Mouse (Mus musculus): ENCODE data around the gene C1ql4. TPM values are rescaled to one million over a fixed set of nuclear protein-coding genes. Genes with fewer than 3 reads are reported as not detected.

Gene C1ql4
- total RNA-seq, 2 experiments from 2014 or later, result not detected

GRCm38 (mm10) chr15:99099139-99099556 is 11.5 kb upstream of the C1ql4 start:
- DNase-seq (ENCODE audit: low spot score in 2 of 2), result peak; percentile 42 to 61

DNA sequence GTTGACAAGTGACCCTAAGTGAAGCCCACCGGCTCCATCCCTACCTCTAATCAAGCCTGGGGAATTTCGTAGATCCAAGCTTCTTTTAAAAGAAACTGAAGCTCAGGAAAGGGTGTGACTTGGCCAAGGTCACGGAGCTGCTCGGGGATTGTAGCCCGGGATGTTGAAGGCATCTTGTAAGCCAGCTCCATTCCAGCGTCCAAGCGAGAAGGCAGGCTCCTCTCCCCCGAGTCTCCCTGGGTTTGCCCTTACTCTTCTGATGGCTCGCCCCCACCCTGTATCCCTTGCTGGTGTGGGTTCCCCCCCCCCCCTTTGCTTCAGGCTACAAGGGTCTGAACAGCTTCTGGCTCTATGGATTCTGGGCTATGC is 10.9 kb upstream of the C1ql4 start:
- no peak for DNase-seq (ENCODE audit: low spot score in 2 of 2)

- no peak for DNase-seq (ENCODE audit: low spot score in 2 of 2)
Observed at GRCm38 (mm10) chr15:99097840-99098492, 10.3 kb upstream of the C1ql4 start.

GRCm38 (mm10) chr15:99096831-99097500 is 9.3 kb upstream of the C1ql4 start:
- DNase-seq (ENCODE audit: low spot score in 2 of 2), result peak in 1 of 2 experiments; percentile 43

GRCm38 (mm10) chr15:99096061-99096793 is 8.6 kb upstream of the C1ql4 start:
- DNase-seq (ENCODE audit: low spot score in 2 of 2), result no peak

DNA sequence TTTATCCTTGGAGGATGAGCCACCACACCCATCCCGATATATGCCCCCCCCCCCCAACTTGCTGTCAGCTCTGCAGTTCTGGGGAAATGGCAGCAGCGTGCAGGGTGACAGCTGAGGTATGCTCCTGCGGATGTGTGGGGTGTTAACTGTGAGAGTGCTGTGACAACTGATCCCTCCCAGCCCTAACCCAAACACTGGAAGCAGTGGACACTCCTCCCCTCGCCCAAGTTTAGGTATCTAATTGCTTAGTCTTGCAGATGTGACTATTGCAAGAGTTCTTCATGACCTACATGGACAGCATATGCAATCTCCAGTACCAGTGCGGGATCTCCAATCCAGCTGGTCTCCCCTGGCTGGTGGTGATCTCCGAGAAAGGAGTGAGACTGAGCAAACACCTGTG is 7.7 kb upstream of the C1ql4 start:
- DNase-seq (ENCODE audit: low spot score in 2 of 2), result no peak

- DNase-seq (ENCODE audit: low spot score in 2 of 2), result no peak
Observed at GRCm38 (mm10) chr15:99094631-99095270, 7.1 kb upstream of the C1ql4 start.

GRCm38 (mm10) chr15:99093291-99094258 is 6.0 kb upstream of the C1ql4 start:
- no peak for DNase-seq (ENCODE audit: low spot score in 2 of 2)

DNA sequence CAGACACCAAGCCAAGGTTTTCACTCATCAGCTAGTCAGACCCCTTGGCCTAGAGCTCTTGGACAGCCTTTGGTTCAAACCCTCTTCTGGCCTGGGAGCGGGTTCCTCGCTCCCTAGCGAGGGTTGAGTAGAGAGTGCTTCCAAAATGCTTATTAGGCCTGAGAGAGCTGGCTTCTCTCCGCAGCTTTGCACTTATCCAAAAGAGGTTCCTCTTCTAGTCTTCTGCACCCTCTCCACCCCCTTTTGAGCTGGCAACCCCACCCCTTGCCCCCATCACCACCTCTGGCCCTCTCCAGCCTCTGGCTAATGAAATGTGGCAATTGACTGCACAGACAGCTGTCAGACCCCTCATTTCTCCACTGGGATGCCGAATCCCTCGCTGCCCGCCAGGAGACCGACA is 5.3 kb upstream of the C1ql4 start, which contains the start of gene Dnajc22:
Gene Dnajc22 (plus strand): TSS at position 301 of the 400 bp plus-strand sequence.
- DNase-seq (ENCODE audit: low spot score in 2 of 2), result no peak

GRCm38 (mm10) chr15:99089069-99089468 is 1.5 kb upstream of the C1ql4 start:
- DNase-seq (ENCODE audit: low spot score in 2 of 2), result no peak

DNA sequence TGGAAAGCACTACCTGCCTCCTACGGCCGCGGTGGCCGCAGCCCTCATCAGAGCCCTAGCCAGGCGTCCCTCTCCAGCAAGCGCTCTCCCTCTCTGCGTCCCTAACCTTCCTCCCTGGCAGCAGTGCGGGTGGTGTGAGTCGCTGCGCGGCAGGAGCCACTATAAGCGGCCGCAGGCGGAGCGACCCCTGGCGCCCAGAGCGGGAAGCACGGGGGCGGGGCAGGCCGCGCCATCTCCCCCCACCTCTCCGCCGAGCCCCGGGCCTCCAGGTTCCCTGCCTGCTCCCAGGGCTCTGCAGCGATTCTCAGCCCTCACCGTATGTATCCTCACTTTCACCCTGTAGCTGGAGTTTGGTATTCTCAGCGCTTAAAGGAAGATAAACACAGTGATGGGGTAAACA is 675 bp upstream of the C1ql4 start:
- peak; percentile 73 to 81 for DNase-seq (ENCODE audit: low spot score in 2 of 2)

GRCm38 (mm10) chr15:99085997-99086396 is 1.6 kb downstream of the C1ql4 start:
- DNase-seq (ENCODE audit: low spot score in 2 of 2), result no peak

DNA sequence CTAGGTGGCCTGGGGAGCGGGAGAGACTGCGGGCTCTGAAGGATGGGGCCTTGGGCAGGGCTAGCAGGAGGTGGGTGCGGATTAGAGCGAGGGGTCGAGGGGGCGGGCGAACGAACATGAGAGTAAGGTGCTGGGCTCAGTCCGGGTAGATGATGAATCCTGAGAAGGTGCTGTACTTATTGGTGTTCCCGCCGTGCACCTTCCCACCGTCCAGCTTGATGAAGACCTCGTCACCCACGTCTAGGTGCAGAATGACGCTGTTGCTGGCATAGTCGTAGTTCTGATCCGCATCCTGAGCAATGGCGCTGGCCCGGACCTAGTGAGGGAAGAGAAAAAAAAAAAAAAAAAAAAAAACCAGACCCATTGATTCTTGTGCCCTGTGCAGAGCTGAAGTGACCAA is 3.0 kb downstream of the C1ql4 start:
- DNase-seq (ENCODE audit: low spot score in 2 of 2), result no peak

GRCm38 (mm10) chr15:99083867-99084557 is 3.6 kb downstream of the C1ql4 start:
- DNase-seq (ENCODE audit: low spot score in 2 of 2), result no peak

GRCm38 (mm10) chr15:99083258-99083657 is 4.4 kb downstream of the C1ql4 start:
- peak in 1 of 2 experiments; percentile 52 for DNase-seq (ENCODE audit: low spot score in 2 of 2)

DNA sequence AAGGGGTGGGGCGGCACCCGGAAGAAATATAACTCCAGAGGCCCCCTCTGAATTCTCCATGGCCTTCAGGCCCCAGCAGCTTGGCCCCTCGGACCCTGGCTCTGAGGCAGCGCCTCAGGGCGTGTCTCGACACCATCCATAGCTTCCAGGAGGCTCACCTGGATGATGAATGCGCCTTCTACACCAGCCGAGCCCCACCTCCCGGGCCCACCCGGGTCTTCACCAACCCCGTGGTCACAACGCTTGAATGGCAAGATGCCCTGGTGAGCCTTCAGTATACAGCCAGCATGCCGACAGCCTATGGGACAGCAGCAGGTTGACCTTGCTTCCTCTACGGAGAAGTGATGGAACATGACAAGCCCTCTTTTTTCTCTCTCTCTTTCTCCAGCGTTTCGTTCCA is 4.8 kb downstream of the C1ql4 start:
- DNase-seq (ENCODE audit: low spot score in 2 of 2), result no peak

GRCm38 (mm10) chr15:99082322-99082721 is 5.3 kb downstream of the C1ql4 start:
- no peak for DNase-seq (ENCODE audit: low spot score in 2 of 2)

GRCm38 (mm10) chr15:99079804-99080203 is 7.8 kb downstream of the C1ql4 start:
- no peak for DNase-seq (ENCODE audit: low spot score in 2 of 2)

- no peak for DNase-seq (ENCODE audit: low spot score in 2 of 2)
Observed at GRCm38 (mm10) chr15:99078181-99078910, 9.3 kb downstream of the C1ql4 start.

Data from adrenal gland, adult 18-20 months (tissue).